Mouse (Mus musculus) gastrocnemius, postnatal 25 days (tissue): ENCODE data around the gene Haus3. TPM values are rescaled to one million over a fixed set of nuclear protein-coding genes. Genes with fewer than 3 reads are reported as not detected.

Source experiments
- DNase-seq: peaks from one replicate; pipeline ENCODE4 v3.0.0; 2022
- total RNA-seq, 2 experiments: library from RNA; stranded (reverse); gene quantifications; 1 replicate in 1 of 2; 2 replicates in 1 of 2; pipeline ENCODE4 v1.2.3; 2021

Haus3 gene
- total RNA-seq, 2 experiments from 2014 or later: 3.4 to 3.7 TPM

DNA sequence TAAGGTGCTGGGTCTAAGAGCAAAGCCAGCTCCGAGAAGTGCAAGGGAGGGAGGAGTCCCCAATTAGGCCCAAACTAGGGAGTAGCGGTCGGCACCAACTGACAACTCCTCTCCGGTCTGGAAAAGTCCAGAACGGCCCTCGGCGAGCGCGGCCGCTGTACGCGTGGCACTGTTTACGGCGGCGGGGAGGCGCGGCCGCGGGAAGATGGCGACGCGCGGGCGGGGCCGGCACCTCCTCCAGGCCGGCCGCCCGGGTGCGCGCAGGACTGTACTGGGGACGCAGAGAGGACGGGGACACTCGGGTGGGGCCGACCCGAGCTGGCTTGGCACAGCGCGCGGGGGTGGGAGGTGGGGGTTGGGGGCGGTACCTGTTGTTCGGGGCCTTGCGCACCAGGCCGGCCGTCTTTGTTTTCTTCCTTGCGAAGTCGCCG lies 17.6 kb upstream of the Haus3 start:
- peak; percentile 79 for DNase-seq

DNA sequence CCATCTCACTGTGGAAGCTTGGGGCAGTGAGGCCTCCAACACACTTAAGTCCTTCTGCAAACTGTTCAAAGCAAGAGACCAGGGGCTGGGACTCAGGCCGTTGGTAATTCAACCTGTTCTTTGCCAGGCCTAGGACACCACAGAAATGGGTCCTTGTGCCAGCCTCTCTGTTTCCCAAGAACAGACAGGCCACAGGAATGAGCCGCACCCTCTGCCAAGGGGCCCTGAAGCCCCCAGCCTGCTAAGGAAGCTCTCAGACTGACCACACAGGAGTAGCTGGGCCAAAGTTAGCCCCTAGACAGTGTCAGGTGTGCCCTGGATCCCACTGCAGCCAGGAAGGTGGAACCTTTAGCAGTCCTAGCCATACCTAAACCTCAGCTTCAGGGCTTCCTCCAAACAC lies 17.1 kb upstream of the Haus3 start:
- DNase-seq: peak; percentile 21

DNA sequence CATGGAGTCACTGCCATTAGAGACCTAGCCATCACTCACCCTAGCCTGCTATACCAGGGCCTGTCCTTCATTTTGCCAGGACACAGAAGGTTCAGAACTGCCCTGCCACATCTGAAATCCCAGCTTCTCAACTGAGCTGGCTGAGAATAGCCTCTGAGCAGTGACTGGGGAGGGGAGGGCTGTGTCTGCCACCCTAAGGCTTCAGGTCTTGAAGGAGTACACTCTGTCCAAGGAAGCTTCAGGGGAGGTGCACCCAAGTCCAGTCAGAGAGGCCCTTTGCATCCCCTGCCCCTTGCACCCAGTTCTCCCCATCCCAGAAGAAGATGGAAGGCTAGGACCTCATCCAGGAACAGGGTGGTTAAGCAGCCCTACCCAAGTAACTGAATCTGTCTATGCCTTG lies 16.5 kb upstream of the Haus3 start:
- DNase-seq: peak; percentile 8

DNA sequence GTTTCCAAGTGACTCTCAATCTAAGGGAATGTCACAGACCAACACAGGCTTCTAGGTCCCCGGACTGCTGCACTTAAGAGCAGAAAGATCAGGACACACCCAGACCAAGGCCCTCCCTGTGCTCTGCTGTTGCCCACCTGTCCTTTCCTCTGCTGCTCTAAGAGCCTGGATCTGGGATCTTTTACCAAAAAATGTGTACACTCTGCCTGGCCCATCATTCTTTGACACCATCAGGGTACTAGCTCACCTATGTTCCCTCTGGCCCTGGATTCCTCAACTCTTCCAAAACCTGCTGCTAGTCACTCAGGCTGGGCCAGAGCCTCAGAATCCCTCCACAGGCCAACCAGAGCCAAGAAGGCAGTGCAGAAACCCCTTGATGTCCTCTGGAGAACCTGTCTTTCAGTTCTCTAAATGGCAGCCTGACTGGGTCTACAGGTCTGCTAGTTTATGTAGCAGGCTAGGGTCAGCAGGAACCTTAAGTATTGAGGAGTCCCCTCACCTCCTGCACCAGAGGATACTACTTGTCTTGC lies 15.8 kb upstream of the Haus3 start:
- DNase-seq: peak; percentile 8

DNA sequence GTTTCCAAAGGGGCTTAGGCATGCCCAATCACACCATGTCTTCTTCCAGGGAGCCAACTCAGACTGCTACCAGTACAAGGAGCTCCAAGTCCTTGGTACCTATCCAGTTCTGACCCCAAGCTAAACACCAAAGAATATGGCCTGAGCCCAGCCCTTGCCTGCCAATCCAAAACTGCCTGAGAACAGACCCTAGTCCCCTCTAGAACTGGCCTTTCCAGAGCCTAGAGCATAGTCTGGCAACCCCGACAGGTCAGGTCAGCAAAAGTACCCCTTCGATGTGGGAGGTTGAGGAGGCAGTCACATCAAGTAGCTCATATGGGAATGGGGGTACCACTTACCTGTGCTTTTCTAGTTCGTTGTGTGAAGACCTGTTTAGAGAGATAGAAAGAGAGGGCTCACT lies 14.6 kb upstream of the Haus3 start:
- peak; percentile 7 for DNase-seq

- DNase-seq: peak; percentile 75
These were observed 14.0 kb upstream of the Haus3 start for GRCm38 (mm10) chr5:34183156-34183880.

- DNase-seq: peak; percentile 39
These were observed 13.2 kb upstream of the Haus3 start for GRCm38 (mm10) chr5:34182486-34182885.

GRCm38 (mm10) chr5:34177821-34178220 lies 8.5 kb upstream of the Haus3 start:
- no peak for DNase-seq

DNA sequence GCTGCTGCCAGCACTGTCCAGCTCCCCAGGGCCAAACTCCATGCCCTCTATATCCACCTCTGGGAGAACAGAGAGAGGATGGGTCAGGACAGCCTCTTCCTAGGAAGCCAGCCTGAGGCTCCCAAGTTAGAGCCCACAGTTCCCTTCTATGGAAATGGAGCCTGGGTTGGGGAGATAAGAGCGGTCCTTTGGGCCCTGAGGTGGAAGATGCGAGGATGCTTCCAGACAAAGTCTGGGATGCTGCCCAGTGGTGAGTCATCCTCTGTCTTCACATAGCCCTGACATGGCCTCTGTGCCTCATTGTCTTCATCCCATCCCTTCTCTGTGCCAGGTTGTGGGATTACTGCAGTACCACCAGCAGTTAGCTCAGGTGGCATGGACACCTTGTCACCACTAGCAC lies 7.8 kb upstream of the Haus3 start:
- no peak for DNase-seq

GRCm38 (mm10) chr5:34176691-34177090 lies 7.4 kb upstream of the Haus3 start:
- no peak for DNase-seq

GRCm38 (mm10) chr5:34175403-34175694 lies 6.0 kb upstream of the Haus3 start:
- DNase-seq: no peak

- DNase-seq: no peak
These were observed 5.4 kb upstream of the Haus3 start for GRCm38 (mm10) chr5:34174550-34175402.

DNA sequence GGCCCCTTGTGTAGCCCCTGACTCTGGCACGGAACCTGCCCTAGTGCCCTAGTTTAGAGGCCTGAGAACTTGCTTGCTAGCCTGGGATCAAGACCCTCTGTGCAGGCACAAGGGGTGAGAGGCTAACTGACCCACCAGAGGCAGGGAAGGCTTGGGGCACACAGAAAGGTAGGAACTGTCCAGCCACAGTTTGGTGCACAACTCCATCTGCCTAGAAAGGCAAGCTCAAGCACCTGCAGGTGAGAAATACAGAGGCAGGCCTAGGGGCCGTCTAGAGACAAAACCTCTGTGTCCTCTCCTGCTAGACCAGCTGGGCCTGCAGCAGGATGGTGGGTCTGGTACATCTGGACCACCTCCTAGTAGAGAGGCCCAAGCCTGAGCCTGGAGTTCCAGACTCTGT lies 4.7 kb upstream of the Haus3 start:
- no peak for DNase-seq

DNA sequence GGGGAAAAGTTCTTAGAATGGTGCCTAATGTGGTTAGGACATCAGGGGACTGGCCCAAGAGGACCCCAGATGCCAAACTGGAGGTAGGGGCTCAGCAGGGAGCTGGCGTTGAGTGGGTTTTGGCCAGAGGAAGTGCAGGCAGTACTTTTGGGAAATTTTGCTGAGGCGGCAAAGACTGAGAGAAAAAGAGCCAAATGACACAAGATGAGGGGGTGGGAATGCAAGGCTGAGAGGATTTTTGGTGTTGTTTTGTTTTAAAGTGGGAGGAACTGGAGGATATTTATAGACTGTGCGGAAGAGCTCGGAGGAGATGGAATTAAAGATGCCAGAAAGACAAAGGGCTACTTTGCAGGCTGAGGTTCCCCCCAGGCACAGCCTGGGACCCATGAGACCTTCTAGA lies 1.4 kb upstream of the Haus3 start:
- DNase-seq: no peak

GRCm38 (mm10) chr5:34169954-34170353 lies 627 bp upstream of the Haus3 start:
- DNase-seq: no peak

- no peak for DNase-seq
These were observed 1.5 kb downstream of the Haus3 start for GRCm38 (mm10) chr5:34167857-34168256.

DNA sequence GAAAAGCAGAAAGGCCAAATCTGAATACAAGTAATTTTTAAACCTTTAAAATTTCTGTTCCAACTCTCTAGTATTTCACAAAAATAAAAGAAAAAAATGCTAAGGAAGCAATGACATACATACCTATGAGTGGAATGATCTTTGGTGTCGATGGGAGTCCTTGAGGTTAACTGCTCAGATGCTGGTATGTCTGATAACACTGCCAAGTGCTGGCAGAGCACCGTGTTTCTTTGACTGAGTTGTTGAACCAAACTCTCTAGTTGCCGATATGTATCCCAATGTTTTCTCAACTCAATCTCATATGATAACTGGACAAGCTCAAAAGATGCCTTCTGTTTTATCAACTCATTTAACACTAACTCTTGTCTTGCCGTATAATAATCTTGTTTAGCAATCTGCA lies 3.5 kb downstream of the Haus3 start:
- DNase-seq: no peak

- DNase-seq: no peak
These were observed 20.9 kb downstream of the Haus3 start for GRCm38 (mm10) chr5:34148476-34148875.

GRCm38 (mm10) chr5:34147554-34147953 lies 21.8 kb downstream of the Haus3 start:
- no peak for DNase-seq

DNA sequence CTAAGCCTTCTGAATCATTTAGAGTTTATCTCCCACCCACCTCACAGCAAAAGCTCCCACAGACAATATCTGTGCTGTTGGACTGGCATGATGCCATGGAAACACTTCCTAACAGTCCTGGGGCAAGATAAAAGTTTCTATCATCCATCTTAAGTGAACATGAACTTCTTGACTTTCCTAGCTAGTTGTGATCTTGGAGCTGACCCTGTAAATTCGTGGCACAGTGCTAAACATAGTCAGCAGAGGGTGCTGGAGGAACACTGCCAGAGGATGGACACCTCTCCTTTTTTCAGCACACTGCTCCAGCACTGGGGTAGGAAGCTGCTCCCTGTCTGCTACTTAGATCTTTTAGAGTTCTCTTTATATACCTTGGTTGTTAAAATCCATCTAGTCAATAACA lies 29.6 kb downstream of the Haus3 start:
- DNase-seq: no peak

DNA sequence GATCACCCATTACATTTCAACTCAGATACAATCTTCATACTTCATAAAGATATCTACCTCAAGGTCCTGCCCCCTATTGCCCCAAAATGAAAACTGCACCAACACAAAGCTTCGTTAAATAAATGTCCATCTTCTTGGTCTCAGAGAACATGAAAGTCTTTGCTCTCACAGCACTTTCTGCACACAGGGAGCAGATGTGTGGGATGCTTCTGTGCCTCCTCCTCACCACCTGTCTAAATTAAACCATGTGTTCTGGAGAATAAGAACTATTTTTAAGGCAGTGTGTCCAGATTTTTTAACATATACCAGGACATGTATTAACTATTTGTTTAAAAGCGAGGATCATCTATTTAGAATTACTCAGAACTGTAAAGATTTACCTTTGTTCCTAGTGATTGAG lies 36.6 kb downstream of the Haus3 start:
- no peak for DNase-seq

GRCm38 (mm10) chr5:34124131-34124530 lies 45.2 kb downstream of the Haus3 start:
- no peak for DNase-seq

- no peak for DNase-seq
These were observed 50.0 kb downstream of the Haus3 start for GRCm38 (mm10) chr5:34119121-34119856.
